Mouse (Mus musculus): ENCODE measurements around the gene Msx3. TPM values are rescaled to one million over a fixed set of nuclear protein-coding genes. Genes with fewer than 3 reads are reported as not detected.

Gene Msx3
- polyA plus RNA-seq (2016; fragmentation: Nextera tagmentation; extraction: Ambion mirVana), result 95.9 and 105 TPM in 2 replicates

- DNase-seq (ENCODE audit: low spot score), result peak; percentile 58
- H3K36me3 ChIP-seq, result peaks cover 15% of the 10 kb centered on the region; the same call in 1 of the 2 replicates
- peaks cover 97% of the 10 kb centered on the region for H3K27me3 ChIP-seq (ENCODE audit: insufficient read depth, poor library complexity, severe bottlenecking)
- peaks cover 51% of the 10 kb centered on the region for H3K4me1 ChIP-seq (replicated peaks)
- under 1% methylated on average over 56 of the region's 56 CpGs for WGBS
- peak within 1 kb of the TSS; percentile 65 for H3K4me3 ChIP-seq
- H3K9me3 ChIP-seq, result no peaks in the 10 kb centered on the region
- peak within 1 kb of the TSS; percentile 86 for H3K27ac ChIP-seq
Observed at GRCm38 (mm10) chr7:140048361-140049114, at the start of gene Msx3. Gene Msx3 (minus strand): TSS chr7:140049089.

- H3K27ac ChIP-seq, result no peak overlapping the region
- 88% methylated on average over 1 of the region's 1 CpGs for WGBS
- no peaks in the 10 kb centered on the region for H3K36me3 ChIP-seq
Observed at GRCm38 (mm10) chr7:140098466-140098865, 49.6 kb upstream of the Msx3 start.

DNA sequence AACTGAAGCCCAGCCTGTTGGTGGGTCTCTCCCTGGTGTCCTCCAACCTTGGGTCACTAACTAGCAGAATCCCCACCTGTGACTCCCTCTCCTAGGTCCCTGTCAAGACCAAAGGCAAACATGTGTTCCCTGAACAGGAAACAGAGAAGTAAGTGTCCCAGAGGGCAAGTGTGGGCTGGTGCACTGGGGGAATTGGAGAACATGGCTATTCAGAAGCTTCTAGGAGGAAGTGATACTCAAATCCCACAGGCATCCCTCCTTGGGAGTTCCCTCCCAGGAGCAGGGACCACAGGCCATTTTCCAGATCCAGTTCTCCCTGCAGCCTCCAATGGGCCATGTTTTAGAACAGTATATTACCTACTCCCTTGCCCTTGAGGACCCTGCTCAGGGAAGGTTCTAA, 47.2 kb upstream of the Msx3 start:
- Histone ChIP-seq H3K4me1 (replicated peaks) (0 out of 2 replicates have a peak, but pooled peaks cover 6% of the 10 kb centered on the region), H3K27ac (no peak overlapping the region)

More at GRCm38 (mm10) chr7:140098466-140098865, 49.6 kb upstream of the Msx3 start:
- Histone ChIP-seq H3K27me3 (ENCODE audit: insufficient read depth, poor library complexity, severe bottlenecking) (peaks cover 18% of the 10 kb centered on the region), H3K4me1 (replicated peaks) (peaks cover 22% of the 10 kb centered on the region), H3K9me3 (no peaks in the 10 kb centered on the region), H3K4me3 (no peak overlapping the region)
- DNase-seq (ENCODE audit: low spot score), result no peak

GRCm38 (mm10) chr7:140095556-140095955, 46.7 kb upstream of the Msx3 start:
- Histone ChIP-seq H3K9me3 (no peaks in the 10 kb centered on the region), H3K4me1 (replicated peaks) (0 out of 2 replicates have a peak, but pooled peaks cover 4% of the 10 kb centered on the region), H3K27me3 (ENCODE audit: insufficient read depth, poor library complexity, severe bottlenecking) (0 out of 2 replicates have a peak, but pooled peaks cover 3% of the 10 kb centered on the region), H3K4me3 (no peak overlapping the region), H3K36me3 (no peaks in the 10 kb centered on the region), H3K27ac (no peak overlapping the region)
- 70% methylated on average over 1 of the region's 1 CpGs for WGBS
- no peak for DNase-seq (ENCODE audit: low spot score)

More for the DNA sequence above, 47.2 kb upstream of the Msx3 start:
- no peak for DNase-seq (ENCODE audit: low spot score)
- Histone ChIP-seq H3K9me3 (no peaks in the 10 kb centered on the region), H3K27me3 (ENCODE audit: insufficient read depth, poor library complexity, severe bottlenecking) (peaks cover 8% of the 10 kb centered on the region), H3K36me3 (no peaks in the 10 kb centered on the region), H3K4me3 (no peak overlapping the region)

DNA sequence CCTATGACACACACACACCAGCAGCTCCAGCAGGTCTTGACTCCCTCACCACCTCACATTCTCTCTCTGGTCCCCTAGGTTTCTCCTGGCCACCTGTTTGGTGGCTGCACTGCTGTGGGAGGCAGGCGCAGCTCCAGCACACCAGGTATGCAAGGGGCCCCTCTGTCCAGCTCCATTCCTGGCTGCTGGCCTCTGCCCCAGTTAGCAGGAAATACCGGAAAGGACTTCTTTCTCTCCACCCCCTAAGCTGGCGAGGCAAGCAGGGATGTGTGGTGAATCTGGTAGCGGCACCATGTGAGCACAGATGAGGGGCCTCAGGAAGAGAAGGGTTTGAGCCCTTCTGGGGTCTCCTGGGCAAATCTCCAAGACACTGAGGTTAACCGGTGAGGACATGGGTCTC, 46.1 kb upstream of the Msx3 start:
- H3K4me1 ChIP-seq (replicated peaks), result 0 out of 2 replicates have a peak, but pooled peaks cover 4% of the 10 kb centered on the region
- no peaks in the 10 kb centered on the region for H3K9me3 ChIP-seq
- H3K4me3 ChIP-seq, result no peak overlapping the region
- H3K36me3 ChIP-seq, result no peaks in the 10 kb centered on the region
- 67% methylated on average over 5 of the region's 5 CpGs for WGBS
- no peak overlapping the region for H3K27ac ChIP-seq
- DNase-seq (ENCODE audit: low spot score), result no peak
- H3K27me3 ChIP-seq (ENCODE audit: insufficient read depth, poor library complexity, severe bottlenecking), result 0 out of 2 replicates have a peak, but pooled peaks cover 2% of the 10 kb centered on the region

DNA sequence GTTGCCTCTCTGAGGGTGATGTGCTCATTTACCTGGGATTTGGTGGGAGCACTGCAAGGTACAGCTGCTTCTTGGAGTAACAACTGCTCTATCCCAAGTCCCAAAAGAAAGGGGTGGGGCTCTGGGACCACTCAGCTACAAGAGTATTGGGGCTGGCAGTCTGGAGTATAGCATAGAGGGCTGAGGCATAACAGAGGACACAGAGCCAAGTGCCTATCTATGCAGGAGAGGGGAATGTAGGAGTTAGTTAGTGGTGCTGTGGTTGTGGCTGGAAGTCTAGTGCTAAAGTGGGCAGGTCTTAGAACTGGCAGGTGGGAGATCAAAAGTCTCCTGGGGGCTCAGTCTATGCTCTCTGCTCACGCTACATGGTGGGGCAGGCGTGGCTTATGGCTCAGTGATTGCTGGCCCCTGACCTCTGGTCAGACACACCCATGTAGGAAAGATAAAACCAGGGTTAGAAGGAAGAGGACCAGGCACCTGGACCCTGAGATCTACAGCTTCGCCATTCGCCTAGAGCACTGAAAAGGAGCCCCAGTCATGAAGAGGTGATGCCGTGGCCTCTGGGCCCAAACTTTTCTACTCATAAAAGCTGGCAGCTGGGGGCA, 44.1 kb upstream of the Msx3 start, which contains the start of gene Prap1:
Prap1 (plus strand) TSS at position 472 of the 605 bp plus-strand sequence.
- no peak within 1 kb of the TSS for H3K4me3 ChIP-seq
- 0 out of 2 replicates have a peak, but pooled peaks cover 4% of the 10 kb centered on the region for H3K4me1 ChIP-seq (replicated peaks)
- H3K36me3 ChIP-seq, result no peaks in the 10 kb centered on the region
- no peaks in the 10 kb centered on the region for H3K27me3 ChIP-seq (ENCODE audit: insufficient read depth, poor library complexity, severe bottlenecking)
- no peaks in the 10 kb centered on the region for H3K9me3 ChIP-seq
- no peak for DNase-seq (ENCODE audit: low spot score)
- 70% methylated on average over 5 of the region's 5 CpGs for WGBS
- no peak within 1 kb of the TSS for H3K27ac ChIP-seq

DNA sequence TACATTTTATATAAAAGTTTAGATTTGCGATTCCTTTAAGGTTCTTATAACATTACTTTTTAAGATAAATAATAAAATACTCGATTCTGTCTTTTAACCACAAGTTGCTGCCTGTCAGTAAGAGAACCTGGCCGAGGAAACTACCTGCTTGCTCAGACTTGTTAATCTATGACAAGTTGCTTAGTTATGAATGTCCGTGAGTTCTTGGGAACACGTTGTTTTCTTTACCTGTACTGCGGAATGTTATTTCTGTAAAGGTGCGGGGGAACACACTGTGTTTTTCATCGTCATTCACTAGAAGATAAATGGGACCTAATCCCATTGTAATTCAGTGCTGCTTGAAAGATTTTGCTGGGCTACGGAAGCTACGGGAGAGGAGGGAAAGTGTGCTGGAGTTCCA, 41.7 kb upstream of the Msx3 start:
- Histone ChIP-seq H3K9me3 (no peaks in the 10 kb centered on the region), H3K4me1 (replicated peaks) (0 out of 2 replicates have a peak, but pooled peaks cover 4% of the 10 kb centered on the region), H3K4me3 (no peak overlapping the region), H3K27me3 (ENCODE audit: insufficient read depth, poor library complexity, severe bottlenecking) (no peaks in the 10 kb centered on the region), H3K27ac (no peak overlapping the region), H3K36me3 (no peaks in the 10 kb centered on the region)
- DNase-seq (ENCODE audit: low spot score), result no peak
- 83% methylated on average over 10 of the region's 10 CpGs for WGBS

DNA sequence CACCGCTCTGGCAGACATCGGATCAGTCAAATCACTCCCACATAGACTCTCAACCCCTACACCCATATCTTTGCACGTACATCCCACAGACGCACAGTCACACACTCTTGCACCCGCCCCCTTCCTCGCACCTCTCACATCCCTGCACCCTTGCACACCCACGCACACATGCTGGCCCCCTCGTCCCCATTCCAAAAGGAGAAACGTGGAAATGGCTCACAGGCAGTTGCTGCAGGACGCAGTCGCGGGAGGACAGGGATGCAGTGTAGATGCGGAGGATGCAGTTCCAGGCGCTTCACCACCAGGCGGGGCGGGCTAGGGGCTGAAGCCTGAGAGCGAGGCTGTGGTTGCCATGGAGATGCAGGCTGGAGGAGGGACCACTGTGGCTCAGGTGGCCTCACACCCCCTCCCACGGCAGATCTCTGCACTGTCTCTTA, 33.4 kb upstream of the Msx3 start, which contains the start of gene Caly:
Caly (minus strand) TSS at position 307 of the 437 bp plus-strand sequence.
- peak; percentile 82 for DNase-seq (ENCODE audit: low spot score)
- Histone ChIP-seq H3K27ac (peak within 1 kb of the TSS; percentile 56; the same call in 1 of the 2 replicates), H3K36me3 (no peaks in the 10 kb centered on the region), H3K9me3 (no peaks in the 10 kb centered on the region), H3K4me1 (replicated peaks) (peaks cover 32% of the 10 kb centered on the region), H3K27me3 (ENCODE audit: insufficient read depth, poor library complexity, severe bottlenecking) (peaks cover 43% of the 10 kb centered on the region), H3K4me3 (peak within 1 kb of the TSS; percentile 48)
- WGBS, result 5% methylated on average over 18 of the region's 18 CpGs

- H3K36me3 ChIP-seq, result no peaks in the 10 kb centered on the region
- H3K27me3 ChIP-seq (ENCODE audit: insufficient read depth, poor library complexity, severe bottlenecking), result peaks cover 43% of the 10 kb centered on the region
- H3K9me3 ChIP-seq, result no peaks in the 10 kb centered on the region
- peaks cover 32% of the 10 kb centered on the region for H3K4me1 ChIP-seq (replicated peaks)
- 16% methylated on average over 20 of the region's 20 CpGs for WGBS
- peak overlapping the region; percentile 56; the same call in 1 of the 2 replicates for H3K27ac ChIP-seq
- peak; percentile 10 for DNase-seq (ENCODE audit: low spot score)
- H3K4me3 ChIP-seq, result peak overlapping the region; percentile 48
Observed at GRCm38 (mm10) chr7:140081408-140082241, 32.7 kb upstream of the Msx3 start.

- peaks cover 32% of the 10 kb centered on the region for H3K4me1 ChIP-seq (replicated peaks)
- H3K27ac ChIP-seq, result peak overlapping the region; percentile 82
- peaks cover 43% of the 10 kb centered on the region for H3K27me3 ChIP-seq (ENCODE audit: insufficient read depth, poor library complexity, severe bottlenecking)
- DNase-seq (ENCODE audit: low spot score), result peak; percentile 91
- no peaks in the 10 kb centered on the region for H3K36me3 ChIP-seq
- 3% methylated on average over 24 of the region's 24 CpGs for WGBS
- H3K4me3 ChIP-seq, result peak overlapping the region; percentile 48
- H3K9me3 ChIP-seq, result no peaks in the 10 kb centered on the region
Observed at GRCm38 (mm10) chr7:140080503-140081156, 31.7 kb upstream of the Msx3 start.

- Histone ChIP-seq H3K4me3 (no peak overlapping the region), H3K36me3 (no peaks in the 10 kb centered on the region), H3K27ac (no peak overlapping the region), H3K27me3 (ENCODE audit: insufficient read depth, poor library complexity, severe bottlenecking) (peaks cover 43% of the 10 kb centered on the region), H3K9me3 (no peaks in the 10 kb centered on the region), H3K4me1 (replicated peaks) (peaks cover 32% of the 10 kb centered on the region)
- 7% methylated on average over 5 of the region's 5 CpGs for WGBS
- peak; percentile 74 for DNase-seq (ENCODE audit: low spot score)
Observed at GRCm38 (mm10) chr7:140078711-140079110, 29.8 kb upstream of the Msx3 start.

GRCm38 (mm10) chr7:140077698-140078097, 28.8 kb upstream of the Msx3 start:
- no peak overlapping the region for H3K27ac ChIP-seq
- DNase-seq (ENCODE audit: low spot score), result no peak
- H3K9me3 ChIP-seq, result no peaks in the 10 kb centered on the region
- peaks cover 28% of the 10 kb centered on the region for H3K4me1 ChIP-seq (replicated peaks)
- H3K27me3 ChIP-seq (ENCODE audit: insufficient read depth, poor library complexity, severe bottlenecking), result peaks cover 42% of the 10 kb centered on the region
- H3K4me3 ChIP-seq, result no peak overlapping the region
- WGBS, result 80% methylated on average over 6 of the region's 6 CpGs
- no peaks in the 10 kb centered on the region for H3K36me3 ChIP-seq

Data from hindbrain, embryonic 10.5 days (tissue).